Mouse (Mus musculus) cortical plate, adult 2 months (tissue): ENCODE results near the gene Bmp8a.

Experiments used
- CTCF ChIP-seq: fragments of 200-500 bp; IDR thresholded peaks from 2 replicates; pipeline ENCODE4 v1.5.1; 2011; ENCODE audit warnings: mild to moderate bottlenecking, control low read depth, low read length; ENCODE audit not compliant: insufficient read depth; ENCODE audit errors: extremely low read depth
- POLR2A ChIP-seq: fragments of 200-500 bp; IDR thresholded peaks from 2 replicates; pipeline ENCODE4 v1.6.1; 2011; ENCODE audit warnings: mild to moderate bottlenecking, low read length, control low read depth; ENCODE audit not compliant: insufficient read depth; ENCODE audit errors: extremely low read depth

- TF ChIP-seq POLR2A: no peak
- TF ChIP-seq CTCF: no peak
Observed at GRCm38 (mm10) chr4:123293661-123294443, 49.2 kb downstream of the Bmp8a start.
